In the genomic region with DNA sequence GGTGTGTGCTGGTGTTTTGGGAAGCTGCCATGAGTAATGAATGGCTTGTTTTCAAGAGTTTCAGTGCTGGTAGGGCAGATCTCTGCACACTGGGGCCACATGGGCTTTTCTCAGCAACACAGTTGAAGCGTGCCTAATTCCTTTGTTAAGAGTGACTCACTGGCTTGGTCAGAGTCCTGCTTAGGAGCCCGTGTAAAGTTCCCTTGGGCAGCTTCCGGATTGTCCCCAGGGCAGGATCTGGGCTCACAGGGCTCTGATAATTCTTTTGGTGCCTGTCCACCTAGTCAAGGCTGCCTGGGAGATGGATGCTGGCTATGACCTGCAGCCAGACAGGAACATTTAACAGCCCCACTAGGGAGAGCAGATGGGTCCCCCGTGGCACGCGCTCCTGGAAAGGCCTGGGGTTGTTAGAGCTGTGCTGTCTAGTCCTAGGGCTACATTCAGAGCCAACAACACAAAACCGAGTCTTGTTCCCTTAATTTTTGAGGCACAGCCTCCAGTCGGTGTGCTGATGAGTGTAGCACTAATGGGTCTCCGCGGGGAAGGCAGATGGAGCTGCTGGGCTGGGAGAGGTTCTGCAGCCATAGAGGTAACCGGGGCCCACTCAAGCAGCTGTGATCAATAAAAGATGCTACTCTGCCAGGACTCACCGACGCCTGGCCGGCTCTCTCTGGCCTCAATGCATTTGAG, we compare ENCODE assay signal across 7 mouse cellular contexts. TPM values are rescaled to one million over a fixed set of nuclear protein-coding genes. Genes with fewer than 3 reads are reported as not detected.
DNase-seq lines count a peak whose midpoint lies in the region; TF ChIP-seq lines count a peak whose summit lies in the region.

No protein-coding gene starts in this region.

- H3K79me2 ChIP-seq in C2C12 (ENCODE audit: control insufficient read depth, insufficient read depth) (no peaks in the 10 kb centered on the region), myocyte (ENCODE audit: control insufficient read depth, insufficient read depth) (no peaks in the 10 kb centered on the region)

- H3K27me3 ChIP-seq in C2C12 (ENCODE audit: control insufficient read depth, insufficient read depth, insufficient read length) (no peaks in the 10 kb centered on the region), myocyte (ENCODE audit: control insufficient read depth, insufficient read depth, insufficient read length) (no peaks in the 10 kb centered on the region)
- H3K27me3 ChIP-seq in forebrain, embryonic 10.5 days (ENCODE audit: poor library complexity, severe bottlenecking) = no peaks in the 10 kb centered on the region
- H3K27me3 ChIP-seq in hindbrain, embryonic 10.5 days (ENCODE audit: insufficient read depth, poor library complexity, severe bottlenecking) = no peaks in the 10 kb centered on the region

- H3K4me2 ChIP-seq in myocyte (ENCODE audit: low read depth) = peak overlapping the region; percentile 16

- peaks cover 37% of the 10 kb centered on the region for H3K4me1 ChIP-seq in forebrain, embryonic 10.5 days
- peaks cover 38% of the 10 kb centered on the region for H3K4me1 ChIP-seq in hindbrain, embryonic 10.5 days (replicated peaks)

- TF ChIP-seq POLR2A in myocyte (IDR thresholded peaks at IDR 0.05; ENCODE audit: insufficient read length, low read depth) = no peak

- WGBS in forebrain, embryonic 10.5 days = 23% methylated on average over 14 of the region's 14 CpGs
- 20% methylated on average over 14 of the region's 14 CpGs for WGBS in hindbrain, embryonic 10.5 days

- H3K27ac ChIP-seq in forebrain, embryonic 10.5 days = peak overlapping the region; percentile 90
- peak overlapping the region; percentile 93 for H3K27ac ChIP-seq in hindbrain, embryonic 10.5 days

- H3K4me3 ChIP-seq in C2C12 (ENCODE audit: insufficient read depth, poor library complexity, severe bottlenecking) (no peak overlapping the region), myocyte (no peak overlapping the region)
- H3K4me3 ChIP-seq in forebrain, embryonic 10.5 days = peak overlapping the region; percentile 20; the same call in 1 of the 2 replicates
- H3K4me3 ChIP-seq in hindbrain, embryonic 10.5 days = peak overlapping the region; percentile 16

- H3K79me3 ChIP-seq in C2C12 (ENCODE audit: low read depth) = no peaks in the 10 kb centered on the region

- H3K9me3 ChIP-seq in forebrain, embryonic 10.5 days = peaks cover 10% of the 10 kb centered on the region
- peaks cover 11% of the 10 kb centered on the region for H3K9me3 ChIP-seq in hindbrain, embryonic 10.5 days

- peak; percentile 47 for DNase-seq in adrenal gland, postnatal 14 days
- peak; percentile 64 for DNase-seq in forebrain, embryonic 10.5 days (ENCODE audit: extremely low spot score, low spot score)
- DNase-seq in hindbrain, embryonic 10.5 days (ENCODE audit: low spot score) = peak; percentile 66
- DNase-seq in layer of hippocampus, postnatal 10 days (ENCODE audit: low spot score in 2 of 2) = peak; percentile 53 to 58
- no peak for DNase-seq in spleen, adult 12 weeks (ENCODE audit: low spot score)

- TF ChIP-seq CTCF in C2C12 (IDR thresholded peaks at IDR 0.05; ENCODE audit: control insufficient read depth, insufficient read depth, insufficient read length) = no peak

- no peak overlapping the region for H3ac ChIP-seq in C2C12 (ENCODE audit: control insufficient read depth, insufficient read length, low read depth)
- H3ac ChIP-seq in myocyte (ENCODE audit: control insufficient read depth, insufficient read length) = no peak overlapping the region

- H3K36me3 ChIP-seq in C2C12 (ENCODE audit: control insufficient read depth, insufficient read depth) (peaks cover 19% of the 10 kb centered on the region), myocyte (ENCODE audit: control insufficient read depth, insufficient read depth) (no peaks in the 10 kb centered on the region)
- peaks cover 46% of the 10 kb centered on the region for H3K36me3 ChIP-seq in forebrain, embryonic 10.5 days (replicated peaks)
- H3K36me3 ChIP-seq in hindbrain, embryonic 10.5 days = peaks cover 54% of the 10 kb centered on the region

TF ChIP-seq in C2C12, 6 proteins besides CTCF, POLR2A, EP300 and RAD21:
- no peak for TF ChIP-seq CEBPB (IDR thresholded peaks at IDR 0.05; ENCODE audit: low read depth)
- peak; percentile 54 for TF ChIP-seq MAX (IDR thresholded peaks at IDR 0.05)
- TF ChIP-seq FOSL1 (IDR thresholded peaks at IDR 0.05; ENCODE audit: insufficient read depth, low read length, poor library complexity, severe bottlenecking) = no peak

TF ChIP-seq in myocyte, 11 proteins besides CTCF, POLR2A, EP300 and RAD21:
- TF ChIP-seq MYOD1 (IDR thresholded peaks at IDR 0.05; ENCODE audit: control insufficient read depth in 1 of 3, insufficient read length in 2 of 3, low read depth in 2 of 3) (no peak), MAX (IDR thresholded peaks at IDR 0.05; ENCODE audit: low read depth) (peak; percentile 42)

RNA-seq across cellular contexts. Expression of a gene that starts 27.2 kb away (rescaled TPM):
- polyA plus RNA-seq in C2C12 (2012; fragmentation: generic; extraction: Trizol) (82.9 TPM), myocyte (2012; fragmentation: generic; extraction: Trizol) (82.1 TPM)
- total RNA-seq in adrenal gland, postnatal 14 days (2021) = 52.8 and 53.9 TPM in 2 replicates
- polyA plus RNA-seq in forebrain, embryonic 10.5 days (2016; fragmentation: Nextera tagmentation; extraction: Ambion mirVana) = 74.0 and 78.5 TPM in 2 replicates
- polyA plus RNA-seq in hindbrain, embryonic 10.5 days (2016; fragmentation: Nextera tagmentation; extraction: Ambion mirVana) = 76.1 and 76.9 TPM in 2 replicates
- total RNA-seq in layer of hippocampus, postnatal 10 days (2021) = 10 to 100 TPM; 37.4 to 40.0 TPM

Comparison
In these comparisons a context has a peak if more than half of its experiments do, and no peak if none do; other contexts are left out.
1. H3K4me3 ChIP-seq: peak in forebrain, embryonic 10.5 days (single experiment) and hindbrain, embryonic 10.5 days (single experiment); none in C2C12 (single experiment) and myocyte (single experiment).